Mouse (Mus musculus): ENCODE results near the gene Cpn1.
A peak's percentile ranks its signal among the peaks of the same experiment; 100 is the strongest.
"Not testable (repeated sequence)": the region's sequence is repeated elsewhere in the genome, so short reads cannot be mapped to it uniquely, and the experiment has no call there.

The Cpn1 gene

GRCm38 (mm10) chr19:43980711-43981110, 5.6 kb downstream of the Cpn1 start:
- no peak for DNase-seq

- DNase-seq: no peak
These were observed 8.6 kb downstream of the Cpn1 start for GRCm38 (mm10) chr19:43977799-43978198.

GRCm38 (mm10) chr19:43976661-43977060, 9.7 kb downstream of the Cpn1 start:
- DNase-seq: no peak

GRCm38 (mm10) chr19:43974221-43974620, 12.1 kb downstream of the Cpn1 start:
- no peak for DNase-seq

- no peak for DNase-seq
These were observed 12.6 kb downstream of the Cpn1 start for GRCm38 (mm10) chr19:43973711-43974110.

GRCm38 (mm10) chr19:43972129-43972528, 14.2 kb downstream of the Cpn1 start:
- DNase-seq: no peak

- DNase-seq: no peak
These were observed 17.8 kb downstream of the Cpn1 start for GRCm38 (mm10) chr19:43968436-43969026.

GRCm38 (mm10) chr19:43966481-43966880, 19.9 kb downstream of the Cpn1 start:
- DNase-seq: no peak

GRCm38 (mm10) chr19:43965496-43966085, 20.8 kb downstream of the Cpn1 start:
- DNase-seq: no peak

GRCm38 (mm10) chr19:43962795-43963194, 23.6 kb downstream of the Cpn1 start:
- no peak for DNase-seq

GRCm38 (mm10) chr19:43961185-43961584, 25.2 kb downstream of the Cpn1 start:
- DNase-seq: no peak

GRCm38 (mm10) chr19:43960014-43960413, 26.3 kb downstream of the Cpn1 start:
- DNase-seq: no peak

- DNase-seq: peak; percentile 60
These were observed 27.2 kb downstream of the Cpn1 start for GRCm38 (mm10) chr19:43959162-43959561.

- no peak for DNase-seq
These were observed 28.5 kb downstream of the Cpn1 start for GRCm38 (mm10) chr19:43957881-43958280.

GRCm38 (mm10) chr19:43957402-43957801, 29.0 kb downstream of the Cpn1 start:
- no peak for DNase-seq

GRCm38 (mm10) chr19:43955266-43955665, 31.1 kb downstream of the Cpn1 start:
- no peak for DNase-seq

- no peak for DNase-seq
These were observed 31.5 kb downstream of the Cpn1 start for GRCm38 (mm10) chr19:43954864-43955263.

GRCm38 (mm10) chr19:43952936-43953335, 33.4 kb downstream of the Cpn1 start:
- not testable (repeated sequence) for DNase-seq

- DNase-seq: no peak
These were observed 37.1 kb downstream of the Cpn1 start for GRCm38 (mm10) chr19:43949111-43949810.

GRCm38 (mm10) chr19:43944566-43944965, 41.8 kb downstream of the Cpn1 start:
- DNase-seq: no peak

GRCm38 (mm10) chr19:43943076-43943475, 43.3 kb downstream of the Cpn1 start:
- DNase-seq: no peak

GRCm38 (mm10) chr19:43939769-43940689, 46.3 kb downstream of the Cpn1 start, which contains the start of gene Dnmbp:
Dnmbp (minus strand) TSS chr19:43940191.
- peak; percentile 78 for DNase-seq

- no peak for DNase-seq
These were observed 47.1 kb downstream of the Cpn1 start for GRCm38 (mm10) chr19:43939171-43939768.
